Mouse (Mus musculus): ENCODE measurements at regions not wholly inside any gene's neighbourhood (a gene's known extent, or its start where the extent isn't known, plus 50 kb on each side); places are given as distances from the start of the nearest gene placed in this dataset.

- no peak for ATAC-seq (replicated peaks; ENCODE audit: insufficient number of reproducible peaks, low FRiP score, low TSS enrichment, low read depth)
Observed at GRCm38 (mm10) chr3:37789143-37789697, 64.9 kb upstream of the Gm5148 start.

DNA sequence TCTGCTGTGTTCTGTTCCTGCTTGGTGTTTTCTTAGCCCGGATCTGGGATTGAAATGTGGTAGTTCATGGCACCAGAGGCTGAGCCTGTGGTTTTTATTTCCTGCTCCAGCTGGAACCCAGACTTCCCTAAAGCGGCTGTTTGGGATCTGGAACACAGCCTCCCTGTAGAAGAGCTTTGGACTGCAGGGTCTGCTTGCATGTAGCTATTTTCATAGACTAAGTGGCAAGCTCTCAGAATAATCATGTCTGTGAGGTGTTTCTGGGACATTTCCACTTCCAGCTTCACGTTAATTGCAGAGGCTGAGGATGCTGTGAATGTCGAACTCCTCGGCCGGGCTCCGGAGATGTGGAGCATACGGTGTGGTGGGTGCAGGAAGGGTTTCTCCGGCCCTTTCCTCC lies 64.1 kb upstream of the Gm5148 start:
- WGBS, result 68% methylated on average over 9 of the region's 9 CpGs
- no peaks in the 10 kb centered on the region for H3K4me1 ChIP-seq (ENCODE audit: control insufficient read depth, insufficient read depth, low read length)
- ATAC-seq (replicated peaks; ENCODE audit: insufficient number of reproducible peaks, low FRiP score, low TSS enrichment, low read depth) (no peak), DNase-seq (ENCODE audit: low spot score) (no peak)
- H3K36me3 ChIP-seq (replicated peaks; ENCODE audit: control insufficient read depth, insufficient read depth, low read depth, low read length), result no peaks in the 10 kb centered on the region
- no peaks in the 10 kb centered on the region for H3K9me3 ChIP-seq (replicated peaks; ENCODE audit: control insufficient read depth, low read length)
- no peak overlapping the region for H3K9ac ChIP-seq (replicated peaks; ENCODE audit: low read length)
- no peaks in the 10 kb centered on the region for H3K27me3 ChIP-seq (ENCODE audit: control insufficient read depth, insufficient read depth, low read length)
- no peak overlapping the region for H3K4me2 ChIP-seq (ENCODE audit: low read depth, low read length)
- H3K27ac ChIP-seq (replicated peaks; ENCODE audit: low read depth, low read length), result no peak overlapping the region
- H3K4me3 ChIP-seq (ENCODE audit: low read depth, low read length), result no peak overlapping the region

More at GRCm38 (mm10) chr3:37789143-37789697, 64.9 kb upstream of the Gm5148 start:
- no peaks in the 10 kb centered on the region for H3K4me1 ChIP-seq (ENCODE audit: control insufficient read depth, insufficient read depth, low read length)
- no peaks in the 10 kb centered on the region for H3K27me3 ChIP-seq (ENCODE audit: control insufficient read depth, insufficient read depth, low read length)
- no peaks in the 10 kb centered on the region for H3K36me3 ChIP-seq (replicated peaks; ENCODE audit: control insufficient read depth, insufficient read depth, low read depth, low read length)
- peak; percentile 22 for DNase-seq (ENCODE audit: low spot score)
- no peak overlapping the region for H3K4me2 ChIP-seq (ENCODE audit: low read depth, low read length)
- H3K9me3 ChIP-seq (replicated peaks; ENCODE audit: control insufficient read depth, low read length), result no peaks in the 10 kb centered on the region
- WGBS, result 64% methylated on average over 11 of the region's 11 CpGs
- no peak overlapping the region for H3K9ac ChIP-seq (replicated peaks; ENCODE audit: low read length)
- H3K4me3 ChIP-seq (ENCODE audit: low read depth, low read length), result no peak overlapping the region
- H3K27ac ChIP-seq (replicated peaks; ENCODE audit: low read depth, low read length), result no peak overlapping the region

DNA sequence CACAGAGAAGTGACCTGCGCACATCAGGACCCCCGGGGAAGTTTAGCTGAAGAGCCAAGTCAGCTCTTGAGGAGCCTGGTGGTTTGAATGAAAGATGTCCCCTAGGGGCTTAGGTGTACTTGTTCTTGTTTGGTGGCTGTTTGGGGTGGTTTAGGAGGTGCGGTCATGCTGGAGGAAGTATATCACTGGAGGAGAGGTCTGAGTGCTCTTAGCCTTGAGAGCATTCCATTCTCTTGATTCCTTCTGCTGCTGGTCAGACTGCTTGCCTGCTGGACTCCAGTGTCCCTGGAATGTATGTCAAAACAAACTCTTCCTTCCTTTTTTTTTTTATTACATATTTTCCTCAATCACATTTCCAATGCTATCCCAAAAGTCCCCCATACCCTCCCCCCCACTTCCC lies 62.5 kb upstream of the Gm5148 start:
- Histone ChIP-seq H3K4me2 (ENCODE audit: low read depth, low read length) (no peak overlapping the region), H3K4me1 (ENCODE audit: control insufficient read depth, insufficient read depth, low read length) (no peaks in the 10 kb centered on the region), H3K9me3 (replicated peaks; ENCODE audit: control insufficient read depth, low read length) (no peaks in the 10 kb centered on the region), H3K4me3 (ENCODE audit: low read depth, low read length) (no peak overlapping the region), H3K9ac (replicated peaks; ENCODE audit: low read length) (no peak overlapping the region), H3K27ac (replicated peaks; ENCODE audit: low read depth, low read length) (no peak overlapping the region), H3K27me3 (ENCODE audit: control insufficient read depth, insufficient read depth, low read length) (no peaks in the 10 kb centered on the region), H3K36me3 (replicated peaks; ENCODE audit: control insufficient read depth, insufficient read depth, low read depth, low read length) (no peaks in the 10 kb centered on the region)
- 78% methylated on average over 3 of the region's 3 CpGs for WGBS
- no peak for DNase-seq (ENCODE audit: low spot score)
- no peak for ATAC-seq (replicated peaks; ENCODE audit: insufficient number of reproducible peaks, low FRiP score, low TSS enrichment, low read depth)

DNA sequence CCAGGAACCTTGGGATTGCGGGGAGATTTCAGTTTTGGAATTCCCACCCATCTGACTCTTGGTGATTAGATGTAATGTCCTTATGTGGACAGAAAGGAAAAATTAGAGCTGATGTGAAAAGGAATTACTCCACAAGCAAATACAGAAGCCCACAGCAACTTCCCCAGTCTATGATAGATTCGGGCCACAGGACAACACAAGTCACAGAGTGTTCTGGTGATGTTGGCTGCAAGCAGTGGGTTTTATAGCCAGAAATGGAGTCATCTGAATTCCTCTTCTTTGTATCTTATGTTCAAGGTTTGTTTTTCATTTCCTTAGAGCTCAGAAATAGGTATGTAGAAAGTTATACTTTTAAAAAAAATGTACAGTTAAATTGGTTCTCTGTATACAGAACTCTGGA lies 56.8 kb upstream of the Gm5148 start:
- H3K36me3 ChIP-seq (replicated peaks; ENCODE audit: control insufficient read depth, insufficient read depth, low read depth, low read length), result no peaks in the 10 kb centered on the region
- no peak overlapping the region for H3K4me2 ChIP-seq (ENCODE audit: low read depth, low read length)
- DNase-seq (ENCODE audit: low spot score), result no peak
- 95% methylated on average over 2 of the region's 2 CpGs for WGBS
- H3K9me3 ChIP-seq (replicated peaks; ENCODE audit: control insufficient read depth, low read length), result no peaks in the 10 kb centered on the region
- no peaks in the 10 kb centered on the region for H3K4me1 ChIP-seq (ENCODE audit: control insufficient read depth, insufficient read depth, low read length)
- no peak for ATAC-seq (replicated peaks; ENCODE audit: insufficient number of reproducible peaks, low FRiP score, low TSS enrichment, low read depth)
- no peak overlapping the region for H3K27ac ChIP-seq (replicated peaks; ENCODE audit: low read depth, low read length)
- H3K9ac ChIP-seq (replicated peaks; ENCODE audit: low read length), result no peak overlapping the region
- H3K27me3 ChIP-seq (ENCODE audit: control insufficient read depth, insufficient read depth, low read length), result no peaks in the 10 kb centered on the region
- no peak overlapping the region for H3K4me3 ChIP-seq (ENCODE audit: low read depth, low read length)

GRCm38 (mm10) chr3:37779867-37780475 lies 55.7 kb upstream of the Gm5148 start:
- H3K4me3 ChIP-seq (ENCODE audit: low read depth, low read length), result no peak overlapping the region
- H3K4me1 ChIP-seq (ENCODE audit: control insufficient read depth, insufficient read depth, low read length), result no peaks in the 10 kb centered on the region
- ATAC-seq (replicated peaks; ENCODE audit: insufficient number of reproducible peaks, low FRiP score, low TSS enrichment, low read depth) (no peak), DNase-seq (ENCODE audit: low spot score) (no peak)
- no peaks in the 10 kb centered on the region for H3K27me3 ChIP-seq (ENCODE audit: control insufficient read depth, insufficient read depth, low read length)
- H3K36me3 ChIP-seq (replicated peaks; ENCODE audit: control insufficient read depth, insufficient read depth, low read depth, low read length), result no peaks in the 10 kb centered on the region
- 65% methylated on average over 11 of the region's 11 CpGs for WGBS
- H3K27ac ChIP-seq (replicated peaks; ENCODE audit: low read depth, low read length), result no peak overlapping the region
- no peaks in the 10 kb centered on the region for H3K9me3 ChIP-seq (replicated peaks; ENCODE audit: control insufficient read depth, low read length)
- H3K9ac ChIP-seq (replicated peaks; ENCODE audit: low read length), result no peak overlapping the region
- H3K4me2 ChIP-seq (ENCODE audit: low read depth, low read length), result no peak overlapping the region

DNA sequence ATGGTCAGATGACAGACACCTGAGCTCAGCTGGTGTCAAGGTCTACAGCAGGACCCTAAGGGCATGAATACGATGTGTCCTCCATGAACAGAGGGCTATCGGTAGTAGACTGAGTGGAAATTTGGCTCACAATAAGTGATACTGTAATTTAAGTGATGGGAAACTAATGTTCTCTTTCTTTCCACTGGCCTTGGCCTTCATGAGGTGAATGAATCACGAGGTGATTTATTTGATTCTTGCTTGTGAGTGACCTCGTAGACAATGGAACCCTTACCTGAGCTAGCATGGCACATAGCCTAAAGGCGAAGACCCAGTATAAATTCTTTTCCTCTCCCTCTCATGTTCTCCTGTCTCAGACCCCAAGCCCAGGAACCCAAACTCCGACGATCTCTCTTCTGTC lies 54.1 kb upstream of the Gm5148 start:
- Histone ChIP-seq H3K4me1 (ENCODE audit: control insufficient read depth, insufficient read depth, low read length) (no peaks in the 10 kb centered on the region), H3K27ac (replicated peaks; ENCODE audit: low read depth, low read length) (no peak overlapping the region), H3K9me3 (replicated peaks; ENCODE audit: control insufficient read depth, low read length) (no peaks in the 10 kb centered on the region), H3K9ac (replicated peaks; ENCODE audit: low read length) (no peak overlapping the region), H3K36me3 (replicated peaks; ENCODE audit: control insufficient read depth, insufficient read depth, low read depth, low read length) (no peaks in the 10 kb centered on the region), H3K27me3 (ENCODE audit: control insufficient read depth, insufficient read depth, low read length) (no peaks in the 10 kb centered on the region), H3K4me2 (ENCODE audit: low read depth, low read length) (no peak overlapping the region), H3K4me3 (ENCODE audit: low read depth, low read length) (no peak overlapping the region)
- WGBS, result 92% methylated on average over 7 of the region's 7 CpGs
- no peak for DNase-seq (ENCODE audit: low spot score)
- no peak for ATAC-seq (replicated peaks; ENCODE audit: insufficient number of reproducible peaks, low FRiP score, low TSS enrichment, low read depth)

GRCm38 (mm10) chr3:37776224-37776623 lies 51.9 kb upstream of the Gm5148 start:
- ATAC-seq (replicated peaks; ENCODE audit: insufficient number of reproducible peaks, low FRiP score, low TSS enrichment, low read depth) (no peak), DNase-seq (ENCODE audit: low spot score) (no peak)
- H3K9ac ChIP-seq (replicated peaks; ENCODE audit: low read length), result no peak overlapping the region
- no peaks in the 10 kb centered on the region for H3K27me3 ChIP-seq (ENCODE audit: control insufficient read depth, insufficient read depth, low read length)
- no peak overlapping the region for H3K27ac ChIP-seq (replicated peaks; ENCODE audit: low read depth, low read length)
- no peak overlapping the region for H3K4me2 ChIP-seq (ENCODE audit: low read depth, low read length)
- H3K4me3 ChIP-seq (ENCODE audit: low read depth, low read length), result no peak overlapping the region
- WGBS, result 64% methylated on average over 4 of the region's 4 CpGs
- H3K9me3 ChIP-seq (replicated peaks; ENCODE audit: control insufficient read depth, low read length), result no peaks in the 10 kb centered on the region
- H3K4me1 ChIP-seq (ENCODE audit: control insufficient read depth, insufficient read depth, low read length), result no peaks in the 10 kb centered on the region
- H3K36me3 ChIP-seq (replicated peaks; ENCODE audit: control insufficient read depth, insufficient read depth, low read depth, low read length), result no peaks in the 10 kb centered on the region
